Mouse (Mus musculus) myocyte (in vitro differentiated cells): ENCODE results near the gene Mif.

Source experiments
- MYOD1 ChIP-seq, 3 experiments: IDR thresholded peaks; one replicate each; pipeline ENCODE4 v1.6.1; 2011; ENCODE audit warnings: control low read depth in 2 of 3, low read depth in 2 of 3, mild to moderate bottlenecking in 2 of 3, moderate library complexity in 1 of 3; ENCODE audit not compliant: insufficient read length in 2 of 3, control insufficient read depth in 1 of 3
- MYOG ChIP-seq, 3 experiments: IDR thresholded peaks; one replicate each; pipeline ENCODE4 v1.6.1; 2011; ENCODE audit warnings: control low read depth in 2 of 3, low read depth in 2 of 3, mild to moderate bottlenecking in 2 of 3; ENCODE audit not compliant: insufficient read length in 2 of 3, control insufficient read depth in 1 of 3, insufficient read depth in 1 of 3
- POLR2A ChIP-seq: IDR thresholded peaks from one replicate; pipeline ENCODE4 v1.6.1; 2011; ENCODE audit warnings: low read depth, mild to moderate bottlenecking, control low read depth, moderate library complexity; ENCODE audit not compliant: insufficient read length
- POLR2AphosphoS2 ChIP-seq: IDR thresholded peaks from one replicate; pipeline ENCODE4 v1.6.1; 2011; ENCODE audit warnings: low read depth, control low read depth; ENCODE audit not compliant: insufficient read length
- TCF12 ChIP-seq: IDR thresholded peaks from one replicate; pipeline ENCODE4 v1.6.1; 2011; ENCODE audit warnings: mild to moderate bottlenecking, control low read depth; ENCODE audit not compliant: poor library complexity, insufficient read depth, severe bottlenecking
- USF1 ChIP-seq: IDR thresholded peaks from one replicate; pipeline ENCODE4 v1.6.1; 2011; ENCODE audit warnings: low read depth, mild to moderate bottlenecking, control low read depth, moderate library complexity

GRCm38 (mm10) chr10:75818641-75819040, 41.4 kb downstream of the Mif start:
- TF ChIP-seq USF1 (no peak), TCF12 (no peak), MYOD1 (IDR thresholded peaks at IDR 0.05; ENCODE audit: control insufficient read depth in 1 of 3, insufficient read length in 2 of 3, low read depth in 2 of 3) (no peak), POLR2A (no peak), POLR2AphosphoS2 (no peak), MYOG (IDR thresholded peaks at IDR 0.05; ENCODE audit: control insufficient read depth in 1 of 3, insufficient read depth in 1 of 3, insufficient read length in 2 of 3, low read depth in 2 of 3) (no peak)
